Mouse (Mus musculus): ENCODE data around the gene Tie1.
"Not testable (repeated sequence)": the region's sequence is repeated elsewhere in the genome, so short reads cannot be mapped to it uniquely, and the experiment has no call there.

Gene Tie1

GRCm38 (mm10) chr4:118489717-118490132 lies at the start of gene Tie1:
TSS of gene Tie1 (minus strand) at chr4:118490061.
- no peak for DNase-seq

GRCm38 (mm10) chr4:118537801-118538200 lies 47.9 kb upstream of the Tie1 start:
- no peak for DNase-seq

GRCm38 (mm10) chr4:118535610-118536009 lies 45.7 kb upstream of the Tie1 start:
- DNase-seq = no peak

GRCm38 (mm10) chr4:118533605-118534004 lies 43.7 kb upstream of the Tie1 start:
- no peak for DNase-seq

GRCm38 (mm10) chr4:118533156-118533555 lies 43.3 kb upstream of the Tie1 start:
- no peak for DNase-seq

GRCm38 (mm10) chr4:118532663-118533062 lies 42.8 kb upstream of the Tie1 start:
- DNase-seq = no peak

GRCm38 (mm10) chr4:118527720-118528119 lies 37.9 kb upstream of the Tie1 start:
- DNase-seq = no peak

- DNase-seq = no peak
Observed at GRCm38 (mm10) chr4:118527335-118527681, 37.4 kb upstream of the Tie1 start.

GRCm38 (mm10) chr4:118526408-118527334 lies 36.8 kb upstream of the Tie1 start, which contains the start of gene 2610528J11Rik:
TSS of gene 2610528J11Rik (plus strand) at chr4:118526999.
- no peak for DNase-seq

- no peak for DNase-seq
Observed at GRCm38 (mm10) chr4:118525779-118526178, 35.9 kb upstream of the Tie1 start.

GRCm38 (mm10) chr4:118523976-118524375 lies 34.1 kb upstream of the Tie1 start:
- no peak for DNase-seq

- no peak for DNase-seq
Observed at GRCm38 (mm10) chr4:118522248-118522647, 32.4 kb upstream of the Tie1 start.

- no peak for DNase-seq
Observed at GRCm38 (mm10) chr4:118518208-118518607, 28.3 kb upstream of the Tie1 start.

GRCm38 (mm10) chr4:118517497-118518146 lies 27.8 kb upstream of the Tie1 start:
- DNase-seq = no peak

GRCm38 (mm10) chr4:118516699-118517496 lies 27.0 kb upstream of the Tie1 start:
- no peak for DNase-seq

- DNase-seq = no peak
Observed at GRCm38 (mm10) chr4:118509050-118509449, 19.2 kb upstream of the Tie1 start.

GRCm38 (mm10) chr4:118507171-118507570 lies 17.3 kb upstream of the Tie1 start:
- DNase-seq = not testable (repeated sequence)

GRCm38 (mm10) chr4:118505551-118505950 lies 15.7 kb upstream of the Tie1 start:
- DNase-seq = no peak

GRCm38 (mm10) chr4:118500792-118501191 lies 10.9 kb upstream of the Tie1 start:
- no peak for DNase-seq

GRCm38 (mm10) chr4:118500171-118500724 lies 10.4 kb upstream of the Tie1 start:
- no peak for DNase-seq

GRCm38 (mm10) chr4:118490461-118490860 lies 600 bp upstream of the Tie1 start:
- DNase-seq = no peak

GRCm38 (mm10) chr4:118476773-118477530 lies 12.9 kb downstream of the Tie1 start:
- DNase-seq = no peak

Data from right cerebral cortex, postnatal 4 days (tissue).